Mouse (Mus musculus) CH12.LX (cell line): ENCODE results near the gene Psmc1. TPM values are rescaled to one million over a fixed set of nuclear protein-coding genes. Genes with fewer than 3 reads are reported as not detected.

Experiments used
- DNase-seq: peaks from one replicate; pipeline ENCODE4 v3.0.0-alpha.2; 2013; ENCODE audit errors: extremely low read depth
- H3K27ac ChIP-seq: 2 replicates; pipeline ENCODE4 v1.5.1; 2012; ENCODE audit warnings: low read depth, mild to moderate bottlenecking, control low read depth, moderate library complexity; ENCODE audit not compliant: insufficient read depth
- H3K27me3 ChIP-seq: replicated peaks from 2 replicates; pipeline ENCODE3; 2012; ENCODE audit warnings: inconsistent platforms
- H3K36me3 ChIP-seq, 2 experiments: replicated peaks in 1 of 2; 2 replicates each; pipeline versions ENCODE3 to v1.6.1; 2012; ENCODE audit warnings: inconsistent platforms in 1 of 2, low read length in 1 of 2, mild to moderate bottlenecking in 1 of 2, mixed read lengths in 1 of 2, moderate library complexity in 1 of 2; ENCODE audit not compliant: control insufficient read depth in 1 of 2, insufficient read depth in 1 of 2
- H3K4me1 ChIP-seq, 2 experiments: 2 replicates each; pipeline ENCODE4 v1.6.1; 2012; ENCODE audit warnings: inconsistent platforms in 1 of 2, moderate library complexity in 1 of 2; ENCODE audit not compliant: insufficient read depth in 2 of 2, control insufficient read depth in 1 of 2
- H3K4me2 ChIP-seq: 2 replicates; pipeline ENCODE4 v1.6.1; 2012; ENCODE audit warnings: low read depth, mild to moderate bottlenecking, control low read depth; ENCODE audit not compliant: poor library complexity, insufficient read depth, severe bottlenecking
- H3K4me3 ChIP-seq, 3 experiments: fragments of 150-350 bp in 1 of 3; sonication (generic) in 1 of 3; replicated peaks in 1 of 3; 2 replicates each; pipeline versions ENCODE3 to v1.5.1; 2011 to 2012; ENCODE audit warnings: low read depth in 2 of 3, low read length in 2 of 3, mild to moderate bottlenecking in 2 of 3, moderate library complexity in 2 of 3, control low read depth in 1 of 3, improper control_type of control experiment in 1 of 3, inconsistent platforms in 1 of 3, mixed read lengths in 1 of 3; ENCODE audit not compliant: poor library complexity in 1 of 3
- H3K79me2 ChIP-seq: replicated peaks from 2 replicates; pipeline ENCODE4 v1.6.1; 2012; ENCODE audit warnings: mild to moderate bottlenecking, moderate library complexity; ENCODE audit not compliant: control insufficient read depth, poor library complexity, insufficient read depth, severe bottlenecking; ENCODE audit errors: extremely low read depth
- H3K9ac ChIP-seq: 2 replicates; pipeline ENCODE4 v1.6.1; 2012; ENCODE audit warnings: low read depth, mild to moderate bottlenecking, control low read depth, moderate library complexity; ENCODE audit not compliant: insufficient read depth
- H3K9me3 ChIP-seq: replicated peaks from 2 replicates; pipeline ENCODE3; 2012; ENCODE audit warnings: low read length, inconsistent platforms, mixed read lengths
- BHLHE40 ChIP-seq: IDR thresholded peaks from 2 replicates; pipeline ENCODE4 v1.6.1; 2011; ENCODE audit warnings: mild to moderate bottlenecking, low read depth, low read length, improper control_type of control experiment
- CHD1 ChIP-seq: IDR thresholded peaks from 2 replicates; pipeline ENCODE4 v1.6.1; 2012; ENCODE audit warnings: low read depth, low read length, improper control_type of control experiment, inconsistent platforms
- CHD2 ChIP-seq: IDR thresholded peaks from 2 replicates; pipeline ENCODE4 v1.6.1; 2011; ENCODE audit warnings: low read length, improper control_type of control experiment
- E2F4 ChIP-seq: IDR thresholded peaks from 2 replicates; pipeline ENCODE4 v1.6.1; 2011; ENCODE audit warnings: low read depth, low read length, improper control_type of control experiment; ENCODE audit not compliant: insufficient replicate concordance
- ELF1 ChIP-seq: IDR thresholded peaks from 2 replicates; pipeline ENCODE4 v1.6.1; 2014; ENCODE audit warnings: low read depth, mild to moderate bottlenecking, inconsistent platforms, low read length, improper control_type of control experiment
- ETS1 ChIP-seq: conservative IDR thresholded peaks from 2 replicates; pipeline ENCODE4 v1.6.1; 2012; ENCODE audit warnings: low read depth, mild to moderate bottlenecking, inconsistent platforms, low read length, improper control_type of control experiment, moderate library complexity
- HCFC1 ChIP-seq: IDR thresholded peaks from 2 replicates; pipeline ENCODE4 v1.6.1; 2012; ENCODE audit warnings: low read depth, mild to moderate bottlenecking, inconsistent platforms, low read length, improper control_type of control experiment
- IRF4 ChIP-seq: IDR thresholded peaks from 2 replicates; pipeline ENCODE4 v1.6.1; 2014; ENCODE audit warnings: low read depth, mild to moderate bottlenecking, inconsistent platforms, low read length, improper control_type of control experiment
- JUND ChIP-seq: conservative IDR thresholded peaks from 2 replicates; pipeline ENCODE4 v1.6.1; 2011; ENCODE audit warnings: low read depth, low read length, improper control_type of control experiment
- KAT2A ChIP-seq: IDR thresholded peaks from 2 replicates; pipeline ENCODE4 v1.6.1; 2012; ENCODE audit warnings: low read length, improper control_type of control experiment, inconsistent platforms; ENCODE audit not compliant: insufficient replicate concordance
- MAZ ChIP-seq: IDR thresholded peaks from 2 replicates; pipeline ENCODE4 v1.6.1; 2012; ENCODE audit warnings: low read depth, mild to moderate bottlenecking, inconsistent platforms, low read length, improper control_type of control experiment, moderate library complexity
- MEF2A ChIP-seq: IDR thresholded peaks from 2 replicates; pipeline ENCODE4 v1.6.1; 2014; ENCODE audit warnings: low read depth, mild to moderate bottlenecking, inconsistent platforms, low read length, improper control_type of control experiment, borderline replicate concordance
- MYC ChIP-seq: IDR thresholded peaks from 2 replicates; pipeline ENCODE4 v1.6.1; 2011; ENCODE audit warnings: low read depth, mild to moderate bottlenecking, improper control_type of control experiment, low read length
- TBP ChIP-seq: conservative IDR thresholded peaks from 2 replicates; pipeline ENCODE4 v1.6.1; 2011; ENCODE audit warnings: low read depth, low read length, improper control_type of control experiment
- TCF12 ChIP-seq: IDR thresholded peaks from 2 replicates; pipeline ENCODE4 v1.6.1; 2014; ENCODE audit warnings: low read depth, mild to moderate bottlenecking, inconsistent platforms, low read length, improper control_type of control experiment
- USF1 ChIP-seq: IDR thresholded peaks from 2 replicates; pipeline ENCODE4 v1.6.1; 2014; ENCODE audit warnings: low read depth, mild to moderate bottlenecking, inconsistent platforms, low read length, improper control_type of control experiment
- USF2 ChIP-seq: conservative IDR thresholded peaks from 2 replicates; pipeline ENCODE4 v1.6.1; 2011; ENCODE audit warnings: low read depth, low read length, improper control_type of control experiment
- ZC3H11A ChIP-seq: IDR thresholded peaks from 2 replicates; pipeline ENCODE4 v1.6.1; 2012; ENCODE audit warnings: low read depth, mild to moderate bottlenecking, inconsistent platforms, low read length, improper control_type of control experiment
- ZKSCAN1 ChIP-seq: IDR thresholded peaks from 2 replicates; pipeline ENCODE4 v1.6.1; 2012; ENCODE audit warnings: low read depth, inconsistent platforms, low read length, improper control_type of control experiment, borderline replicate concordance
- ZMIZ1 ChIP-seq: IDR thresholded peaks from 2 replicates; pipeline ENCODE4 v1.6.1; 2012; ENCODE audit warnings: low read depth, mild to moderate bottlenecking, inconsistent platforms, low read length, improper control_type of control experiment
- ZNF384 ChIP-seq: IDR thresholded peaks from 2 replicates; pipeline ENCODE4 v1.6.1; 2012; ENCODE audit warnings: low read depth, low read length, improper control_type of control experiment, inconsistent platforms
- dilution Hi-C: fragments of 300-500 bp; cut with MboI; formaldehyde crosslinking; loops from 2 replicates; pipeline ENCODE4 v1.14.3; 2020; ENCODE audit warnings: low sequenced_read_pairs; ENCODE audit not compliant: extremely low pct_unique_long_range_greater_than_20kb, extremely low pct_ligation_motif_present
- in situ Hi-C: fragments of 300-500 bp; cut with MboI; formaldehyde crosslinking; loops from 3 replicates; pipeline ENCODE4 v1.14.3; 2019; ENCODE audit warnings: low sequenced_read_pairs, low pct_ligation_motif_present, low pct_unique_long_range_greater_than_20kb, mixed read lengths
- polyA plus RNA-seq: library from polyadenylated mRNA; unstranded; fragments of >175 nt; gene quantifications from 2 replicates; pipeline ENCODE4 v1.2.1, GENCODE M21; 2012; ENCODE audit warnings: low read depth; ENCODE audit not compliant: insufficient read length
- total RNA-seq, 2 experiments: library from RNA; depleted of rRNA; stranded (reverse); fragments of 300-350 nt in 1 of 2; fragments of >200 nt in 1 of 2; gene quantifications; 2 replicates each; pipeline ENCODE4 v1.2.3; 2012 to 2014

Gene Psmc1
- total and polyA plus RNA-seq, 3 experiments = 244 to 501 (median 278) TPM

GRCm38 (mm10) chr12:100122921-100123381, 13.0 kb downstream of the Psmc1 start:
- DNase-seq = no peak
- in situ Hi-C loops = loop anchor here (25.0 kb wide), 1 partner anchor 1036 kb away; no protein-coding TSS in a partner anchor
- H3K4me3 ChIP-seq = no peak overlapping the region
- H3K4me2 ChIP-seq = no peak overlapping the region
- dilution Hi-C loops = no loop called here
- H3K27me3 ChIP-seq = no peaks in the 10 kb centered on the region
- no peak overlapping the region for H3K9ac ChIP-seq
- no peak overlapping the region for H3K27ac ChIP-seq
- no peak for TF ChIP-seq USF2
- H3K4me1 ChIP-seq = peaks cover 6 to 24% of the 10 kb centered on the region in 2 experiments
- H3K9me3 ChIP-seq = no peaks in the 10 kb centered on the region
- peaks cover 75 to 95% of the 10 kb centered on the region in 2 experiments for H3K36me3 ChIP-seq
- H3K79me2 ChIP-seq = no peaks in the 10 kb centered on the region

GRCm38 (mm10) chr12:100123476-100123875, 13.5 kb downstream of the Psmc1 start:
- Histone ChIP-seq H3K27ac (no peak overlapping the region), H3K4me2 (no peak overlapping the region), H3K4me1 (peaks cover 6 to 24% of the 10 kb centered on the region in 2 experiments), H3K27me3 (no peaks in the 10 kb centered on the region), H3K36me3 (peaks cover 71 to 95% of the 10 kb centered on the region in 2 experiments), H3K9me3 (no peaks in the 10 kb centered on the region), H3K9ac (no peak overlapping the region), H3K79me2 (no peaks in the 10 kb centered on the region), H3K4me3 (no peak overlapping the region)
- dilution Hi-C loops (no loop called here), in situ Hi-C loops (loop anchor here (25.0 kb wide), 1 partner anchor 1036 kb away; no protein-coding TSS in a partner anchor)
- no peak for DNase-seq
- no peak for TF ChIP-seq HCFC1
- no peak for TF ChIP-seq ZC3H11A
- no peak for TF ChIP-seq USF1
- no peak for TF ChIP-seq MAZ
- TF ChIP-seq IRF4 = no peak
- TF ChIP-seq ZNF384 = no peak
- no peak for TF ChIP-seq ZKSCAN1
- TF ChIP-seq ELF1 = no peak
- TF ChIP-seq MYC = no peak
- no peak for TF ChIP-seq E2F4
- no peak for TF ChIP-seq TBP
- TF ChIP-seq MEF2A = no peak
- TF ChIP-seq ZMIZ1 = no peak
- no peak for TF ChIP-seq JUND
- no peak for TF ChIP-seq CHD2
- TF ChIP-seq KAT2A = no peak
- no peak for TF ChIP-seq ETS1
- no peak for TF ChIP-seq BHLHE40
- no peak for TF ChIP-seq TCF12
- no peak for TF ChIP-seq CHD1
- TF ChIP-seq, all 38 proteins: peak for 0
